Mouse (Mus musculus): ENCODE data around the gene Col13a1.

The Col13a1 gene

GRCm38 (mm10) chr10:61978866-61979340 lies at the start of gene Col13a1:
TSS of gene Col13a1 (minus strand) at chr10:61979108.
- peak; percentile 17 for DNase-seq

DNA sequence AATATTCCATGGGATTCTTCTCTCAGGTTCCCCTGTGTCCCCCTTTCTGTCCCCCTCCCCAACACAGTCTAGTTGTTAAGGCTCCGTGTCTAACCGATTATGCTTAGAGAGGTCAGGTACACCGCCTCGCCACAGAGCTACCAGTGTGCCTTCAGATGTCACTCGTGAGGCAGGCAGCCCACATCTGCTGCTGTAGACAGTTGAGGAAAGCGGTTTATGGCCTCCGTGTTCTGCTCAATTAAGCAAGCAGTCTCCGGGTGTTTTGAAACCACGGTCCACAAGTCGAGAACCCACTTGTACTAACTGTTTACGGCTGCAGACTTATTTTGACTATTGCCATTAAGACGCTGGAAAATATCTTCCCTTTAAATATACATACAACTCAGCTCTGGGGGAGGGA lies 48.8 kb upstream of the Col13a1 start:
- peak; percentile 11 for DNase-seq

DNA sequence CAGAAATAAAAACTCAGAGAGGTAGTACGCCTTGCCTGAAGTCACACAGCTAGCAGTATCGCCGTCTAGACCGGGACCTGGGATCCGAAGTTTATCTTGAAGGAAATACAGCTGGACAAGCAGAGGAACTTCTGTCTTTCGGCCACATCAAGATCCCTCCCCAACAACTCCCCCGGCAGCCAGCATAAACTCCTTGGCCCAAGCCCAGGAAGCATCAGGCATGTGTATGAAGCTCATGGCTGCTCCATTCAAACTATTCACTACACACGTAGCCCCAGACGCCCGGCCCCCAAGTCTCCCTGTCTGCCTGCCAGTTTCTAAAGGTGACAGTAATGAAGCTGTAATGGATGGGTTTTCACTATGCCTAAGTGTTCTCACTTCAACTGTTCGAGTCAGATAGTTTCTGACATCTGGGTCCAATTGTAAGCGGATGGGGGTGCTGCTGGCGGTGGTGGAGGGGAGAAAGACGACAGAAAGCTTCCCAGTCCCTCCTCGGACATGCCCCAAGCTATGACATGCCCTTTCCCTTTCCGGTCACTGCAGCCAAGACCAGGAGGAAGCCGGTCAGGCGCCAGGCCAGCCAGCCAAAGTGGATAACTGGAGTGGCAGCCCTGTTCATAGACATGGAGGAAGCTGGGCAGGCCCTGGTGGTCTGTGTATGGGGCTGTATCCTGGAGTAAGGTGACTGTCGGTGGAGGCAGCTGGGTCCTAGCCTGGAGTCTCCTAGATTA lies 45.1 kb upstream of the Col13a1 start:
- DNase-seq: no peak

- DNase-seq: no peak
Measured at GRCm38 (mm10) chr10:62020068-62020620, 41.2 kb upstream of the Col13a1 start.

- DNase-seq: no peak
Measured at GRCm38 (mm10) chr10:62019386-62020067, 40.6 kb upstream of the Col13a1 start.

DNA sequence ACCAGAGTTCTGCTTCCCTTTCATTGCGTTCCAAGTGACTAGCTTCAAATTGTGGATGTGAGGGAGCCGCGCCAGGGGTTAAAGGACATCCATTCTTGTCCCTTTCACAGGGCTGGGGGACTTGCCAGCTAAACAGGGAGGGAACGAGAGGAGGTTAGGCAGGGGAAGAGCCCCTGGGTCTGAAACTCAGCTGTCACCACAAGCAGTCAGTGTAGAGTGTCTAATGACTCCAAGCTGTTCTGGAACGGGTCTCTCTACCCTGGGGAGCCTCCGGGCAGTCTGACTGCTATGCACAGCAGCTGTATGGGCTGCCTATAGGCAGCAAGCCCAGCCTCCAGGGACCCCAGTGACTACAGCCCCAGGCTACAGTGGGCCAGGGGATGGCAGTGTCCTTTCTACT lies 38.0 kb upstream of the Col13a1 start:
- no peak for DNase-seq

DNA sequence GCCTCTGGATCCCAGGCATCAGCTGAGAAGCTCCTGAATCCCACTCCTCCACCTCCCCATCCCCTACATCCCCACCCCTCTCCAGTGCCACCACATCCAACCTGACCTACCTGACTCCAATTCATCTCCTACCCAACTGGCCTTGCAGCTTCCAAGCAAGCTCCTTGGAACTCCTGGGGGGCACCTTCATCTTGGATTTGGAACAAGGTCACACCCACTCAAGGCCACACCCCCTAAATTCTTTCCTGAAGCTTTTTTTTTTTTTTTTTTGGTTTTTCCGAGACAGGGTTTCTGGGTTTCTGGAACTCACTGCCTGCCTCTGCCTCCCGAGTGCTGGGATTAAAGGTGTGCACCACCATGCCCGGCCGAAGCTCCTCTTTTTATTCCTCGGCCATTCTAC lies 34.3 kb upstream of the Col13a1 start:
- DNase-seq: no peak

- DNase-seq: no peak
Measured at GRCm38 (mm10) chr10:62012371-62012770, 33.5 kb upstream of the Col13a1 start.

- DNase-seq: no peak
Measured at GRCm38 (mm10) chr10:62009981-62010500, 31.1 kb upstream of the Col13a1 start.

DNA sequence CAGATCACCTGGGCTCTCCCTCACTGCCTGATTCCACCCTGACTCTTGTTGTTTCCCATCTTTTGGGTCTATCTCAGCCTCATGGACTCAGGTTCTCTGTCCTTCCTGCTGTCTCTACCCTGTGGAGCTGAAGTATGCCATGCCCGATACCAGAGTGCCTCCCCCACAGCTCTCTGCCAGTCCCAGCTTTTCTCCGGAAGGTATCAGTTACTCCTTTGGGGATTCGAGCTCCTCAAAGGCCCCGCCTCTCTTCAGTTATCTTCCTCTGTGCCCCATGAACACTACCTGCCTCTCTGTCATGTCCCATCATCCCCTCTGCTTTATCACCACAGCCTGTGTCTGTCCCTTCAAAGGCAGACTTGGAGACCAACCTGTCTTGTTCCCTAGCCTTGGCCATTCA lies 29.1 kb upstream of the Col13a1 start:
- DNase-seq: no peak

DNA sequence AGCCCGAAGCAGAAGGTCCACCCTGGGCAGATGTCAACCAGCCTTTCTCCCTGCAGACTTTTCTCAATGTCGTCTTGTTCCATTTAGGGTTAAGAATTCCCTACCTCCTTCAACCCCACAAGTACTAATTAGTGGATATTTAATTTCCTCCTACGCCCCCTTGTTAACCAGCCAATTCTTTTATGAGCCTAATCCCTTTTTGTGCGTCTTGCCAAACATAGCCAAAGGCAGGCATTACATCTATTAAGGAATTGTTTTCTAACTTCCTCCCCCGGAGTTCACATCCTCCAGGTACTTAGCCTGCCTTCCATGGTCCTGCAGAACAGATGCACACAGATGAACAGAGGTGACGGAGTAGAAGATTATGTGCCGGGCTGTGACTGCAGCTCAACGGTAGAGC lies 27.5 kb upstream of the Col13a1 start:
- no peak for DNase-seq

- no peak for DNase-seq
Measured at GRCm38 (mm10) chr10:62000216-62000615, 21.3 kb upstream of the Col13a1 start.

GRCm38 (mm10) chr10:61999766-62000165 lies 20.9 kb upstream of the Col13a1 start:
- no peak for DNase-seq

- DNase-seq: no peak
Measured at GRCm38 (mm10) chr10:61991481-61992424, 12.8 kb upstream of the Col13a1 start.

GRCm38 (mm10) chr10:61980424-61980823 lies 1.5 kb upstream of the Col13a1 start:
- peak; percentile 95 for DNase-seq

- DNase-seq: peak; percentile 30
Measured at GRCm38 (mm10) chr10:61978112-61978865, 619 bp downstream of the Col13a1 start.

- no peak for DNase-seq
Measured at GRCm38 (mm10) chr10:61977392-61978096, 1.4 kb downstream of the Col13a1 start.

DNA sequence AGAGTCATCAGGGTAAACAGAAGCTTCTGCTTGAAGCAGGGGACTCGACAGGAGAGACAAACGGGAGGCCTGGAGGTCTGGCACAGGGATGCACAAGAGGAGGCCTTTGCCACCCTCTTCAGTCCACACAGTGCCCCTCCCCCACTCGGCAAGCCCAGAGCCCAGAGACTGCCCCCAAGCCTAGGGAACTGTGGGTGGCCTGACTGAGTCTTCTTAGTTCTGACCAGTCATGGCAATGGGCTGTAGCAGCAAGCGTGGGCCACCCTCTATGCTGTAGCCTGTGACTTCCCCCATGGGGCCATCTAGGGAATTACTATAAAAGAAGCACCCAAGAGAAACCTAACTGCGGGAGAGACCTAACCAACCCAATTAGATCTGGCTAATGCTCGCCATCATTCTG lies 1.9 kb downstream of the Col13a1 start:
- peak; percentile 11 for DNase-seq

DNA sequence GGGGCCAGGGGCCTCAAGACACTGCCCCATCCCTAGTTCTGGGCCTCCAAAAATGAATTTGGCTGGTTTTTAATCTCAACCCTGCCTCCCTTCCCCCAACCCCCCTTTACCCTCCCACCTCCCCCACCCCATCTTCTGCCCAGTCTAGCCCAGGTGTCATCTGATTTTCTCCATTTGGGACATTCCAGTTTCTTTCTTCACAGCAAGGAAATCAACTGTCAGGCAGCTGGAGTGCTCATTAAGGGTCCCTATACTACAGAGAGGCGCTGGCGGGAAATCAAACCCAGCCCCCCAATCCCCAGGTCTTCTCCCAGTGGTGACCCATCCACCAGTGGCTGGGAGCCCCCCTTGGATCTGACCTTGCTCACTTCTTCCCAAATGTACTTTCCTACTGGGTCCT lies 4.3 kb downstream of the Col13a1 start:
- no peak for DNase-seq

GRCm38 (mm10) chr10:61972041-61972440 lies 6.9 kb downstream of the Col13a1 start:
- no peak for DNase-seq

- no peak for DNase-seq
Measured at GRCm38 (mm10) chr10:61968003-61968553, 10.8 kb downstream of the Col13a1 start.

All from thymus, postnatal 4 days (tissue).